Mouse (Mus musculus): ENCODE data around the gene Ap2a2.

DNA sequence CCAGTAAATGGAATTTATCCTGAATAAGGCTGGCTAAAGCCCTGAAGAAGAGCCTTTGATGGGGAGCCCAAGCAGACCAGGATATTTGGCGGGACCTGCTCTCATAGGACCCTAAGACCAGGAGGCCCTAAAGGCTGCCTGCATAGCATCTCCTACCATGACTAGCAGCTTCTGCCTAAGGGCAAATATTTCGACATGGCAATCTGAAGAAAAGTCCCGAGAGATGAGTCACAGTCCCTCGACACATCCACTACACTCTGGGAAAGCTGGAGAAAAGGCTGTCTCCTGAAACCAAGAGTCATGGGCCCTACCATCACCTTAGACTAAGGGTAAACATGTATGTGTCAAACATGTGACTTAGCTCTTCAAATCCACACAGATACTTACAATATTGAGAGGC is 37.7 kb upstream of the Ap2a2 start:
- no peak for TF ChIP-seq EP300 (IDR thresholded peaks at IDR 0.05; ENCODE audit: insufficient read depth, low read depth, low read length)
- no peak for TF ChIP-seq CTCF (IDR thresholded peaks at IDR 0.05)

Measured in heart, adult 2 months (tissue).